Mouse (Mus musculus) lung, postnatal 0 days (tissue): ENCODE measurements around the gene Styxl1. TPM values are rescaled to one million over a fixed set of nuclear protein-coding genes. Genes with fewer than 3 reads are reported as not detected.

Experiments
- ATAC-seq: fragments of 200-750 bp; cut with Nextera tagmentation; 2 replicates; pipeline ENCODE4 v1.8.0; 2017; ENCODE audit warnings: moderate library complexity
- DNase-seq: peaks from one replicate; pipeline ENCODE4 v3.0.0-alpha.2; 2016; ENCODE audit warnings: low spot score
- H3K27ac ChIP-seq: fragments of 300-500 bp; sonication (generic); 2 replicates; pipeline ENCODE4 v1.5.1; 2014; ENCODE audit warnings: antibody characterized with exemption, mild to moderate bottlenecking, low read length, mixed read lengths
- H3K27me3 ChIP-seq: fragments of 300-500 bp; sonication (generic); replicated peaks from 2 replicates; pipeline ENCODE4 v1.6.1; 2014; ENCODE audit warnings: low read length, mixed read lengths; ENCODE audit not compliant: insufficient read depth
- H3K36me3 ChIP-seq: fragments of 300-500 bp; sonication (generic); 2 replicates; pipeline ENCODE4 v1.6.1; 2014; ENCODE audit warnings: low read length, mixed read lengths; ENCODE audit not compliant: insufficient read depth
- H3K4me1 ChIP-seq: fragments of 300-500 bp; sonication (generic); 2 replicates; pipeline ENCODE4 v1.6.1; 2014; ENCODE audit warnings: antibody characterized with exemption, low read depth, low read length, mixed read lengths; ENCODE audit not compliant: insufficient read depth
- H3K4me2 ChIP-seq: fragments of 300-500 bp; sonication (generic); replicated peaks from 2 replicates; pipeline ENCODE4 v1.6.1; 2014; ENCODE audit warnings: low read depth, mild to moderate bottlenecking, low read length, moderate library complexity, mixed read lengths
- H3K4me3 ChIP-seq: fragments of 300-500 bp; sonication (generic); 2 replicates; pipeline ENCODE4 v1.5.1; 2014; ENCODE audit warnings: low read depth, low read length
- H3K9ac ChIP-seq: fragments of 300-500 bp; sonication (generic); replicated peaks from 2 replicates; pipeline ENCODE4 v1.6.1; 2014; ENCODE audit warnings: low read depth, mild to moderate bottlenecking
- H3K9me3 ChIP-seq: fragments of 300-500 bp; sonication (generic); 2 replicates; pipeline ENCODE4 v1.6.1; 2016; ENCODE audit warnings: low read length, mixed read lengths
- CTCF ChIP-seq: IDR thresholded peaks from 2 replicates; pipeline ENCODE4 v1.5.1; 2016; ENCODE audit warnings: antibody characterized with exemption, mild to moderate bottlenecking
- EP300 ChIP-seq: IDR thresholded peaks from 2 replicates; pipeline ENCODE4 v1.6.1; 2016; ENCODE audit warnings: antibody characterized with exemption, mild to moderate bottlenecking, control low read depth
- WGBS: fragments of 180-500 bp; shearing (Covaris S2); extraction: QIAGEN DNeasy Blood & Tissue Kit; methylation state at CpG from one replicate; pipeline ENCODE4 v1.1.7; 2014; 5-methylcytosine and 5-hydroxymethylcytosine counted together
- microRNA-seq: library from miRNA; unstranded; fragments of <30 nt; microRNA quantifications from one replicate; pipeline ENCODE4, GENCODE M21; 2016
- polyA plus RNA-seq: library from polyadenylated mRNA; unstranded; fragments of >200 nt; fragmentation: Nextera tagmentation; extraction: Ambion mirVana; gene quantifications from 2 replicates; pipeline ENCODE4 v1.2.1, GENCODE M21; 2015

Styxl1 gene
- polyA plus RNA-seq, 1 experiment from 2014 or later = 1.7 TPM

GRCm38 (mm10) chr5:135702682-135703192, 75.4 kb downstream of the Styxl1 start:
- Histone ChIP-seq H3K4me3 (no peak overlapping the region), H3K4me2 (no peak overlapping the region), H3K36me3 (peaks cover 9% of the 10 kb centered on the region; the same call in 1 of the 2 replicates), H3K27me3 (no peaks in the 10 kb centered on the region), H3K4me1 (no peaks in the 10 kb centered on the region), H3K9me3 (no peaks in the 10 kb centered on the region), H3K9ac (no peak overlapping the region), H3K27ac (peak overlapping the region; percentile 66)
- WGBS = 22% methylated on average over 15 of the region's 15 CpGs
- TF ChIP-seq CTCF = peak; percentile 67
- TF ChIP-seq EP300 = peak; percentile 89
- ATAC-seq = peak; percentile 90
- DNase-seq = peak; percentile 96

- DNase-seq (no peak), ATAC-seq (no peak)
- WGBS = 59% methylated on average over 6 of the region's 6 CpGs
- Histone ChIP-seq H3K9me3 (no peaks in the 10 kb centered on the region), H3K4me3 (no peak overlapping the region), H3K4me1 (no peaks in the 10 kb centered on the region), H3K27ac (peak overlapping the region; percentile 66), H3K4me2 (no peak overlapping the region), H3K36me3 (peaks cover 9% of the 10 kb centered on the region; the same call in 1 of the 2 replicates), H3K9ac (no peak overlapping the region), H3K27me3 (no peaks in the 10 kb centered on the region)
- TF ChIP-seq CTCF (no peak), EP300 (no peak)
Measured at GRCm38 (mm10) chr5:135702190-135702589, 76.0 kb downstream of the Styxl1 start.

GRCm38 (mm10) chr5:135701601-135702000, 76.6 kb downstream of the Styxl1 start:
- no peak overlapping the region for H3K4me2 ChIP-seq
- TF ChIP-seq CTCF = no peak
- no peak for TF ChIP-seq EP300
- ATAC-seq (no peak), DNase-seq (no peak)
- H3K27me3 ChIP-seq = no peaks in the 10 kb centered on the region
- H3K4me1 ChIP-seq = no peaks in the 10 kb centered on the region
- H3K36me3 ChIP-seq = peaks cover 5% of the 10 kb centered on the region; the same call in 1 of the 2 replicates
- H3K9ac ChIP-seq = no peak overlapping the region
- no peaks in the 10 kb centered on the region for H3K9me3 ChIP-seq
- 99% methylated on average over 4 of the region's 4 CpGs for WGBS
- no peak overlapping the region for H3K27ac ChIP-seq
- no peak overlapping the region for H3K4me3 ChIP-seq

- H3K4me1 ChIP-seq = 0 out of 2 replicates have a peak, but pooled peaks cover 6% of the 10 kb centered on the region
- no peak overlapping the region for H3K4me3 ChIP-seq
- no peak overlapping the region for H3K4me2 ChIP-seq
- DNase-seq (peak; percentile 8), ATAC-seq (no peak)
- H3K9ac ChIP-seq = no peak overlapping the region
- 39% methylated on average over 5 of the region's 5 CpGs for WGBS
- TF ChIP-seq CTCF (no peak), EP300 (peak; percentile 30; the same call in 1 of the 2 replicates)
- H3K36me3 ChIP-seq = no peaks in the 10 kb centered on the region
- H3K27ac ChIP-seq = no peak overlapping the region
- no peaks in the 10 kb centered on the region for H3K27me3 ChIP-seq
- H3K9me3 ChIP-seq = no peaks in the 10 kb centered on the region
Measured at GRCm38 (mm10) chr5:135697711-135698111, 80.5 kb downstream of the Styxl1 start.

Small RNAs within 50 kb of the gene (microRNA-seq; reads per million reads assigned to microRNA genes)
- not detected for gene Mir7034

Other genes starting within 250 kb of the Styxl1 start
- gene Hip1, start 233.3 kb downstream of the Styxl1 start, polyA plus RNA-seq = 17.7 and 20.8 TPM in 2 replicates
- not detected in 2 replicates for gene Ccl26, start 214.8 kb downstream of the Styxl1 start, polyA plus RNA-seq
- gene Ccl24, start 205.3 kb downstream of the Styxl1 start, polyA plus RNA-seq = 0.71 and 0.84 TPM in 2 replicates
- gene Rhbdd2, start 145.8 kb downstream of the Styxl1 start, polyA plus RNA-seq = 24.7 and 25.8 TPM in 2 replicates
- 130 and 135 TPM in 2 replicates for gene Por, start 108.4 kb downstream of the Styxl1 start, polyA plus RNA-seq
- 44.0 and 45.2 TPM in 2 replicates for gene Tmem120a, start 33.9 kb downstream of the Styxl1 start, polyA plus RNA-seq
- gene Mdh2, start 95 bp upstream of the Styxl1 start, polyA plus RNA-seq = 281 and 302 TPM in 2 replicates
- gene Srrm3, start 28.5 kb upstream of the Styxl1 start, polyA plus RNA-seq = 0.05 TPM in 1 of 2 replicates, not detected in the other
- 198 and 248 TPM in 2 replicates for gene Hspb1, start 109.5 kb upstream of the Styxl1 start, polyA plus RNA-seq
- 75.5 and 87.5 TPM in 2 replicates for gene Ywhag, start 156.2 kb upstream of the Styxl1 start, polyA plus RNA-seq
- gene Ssc4d, start 196.1 kb upstream of the Styxl1 start, polyA plus RNA-seq = 1.8 and 2.5 TPM in 2 replicates
- 0.24 and 0.35 TPM in 2 replicates for gene Zp3, start 201.7 kb upstream of the Styxl1 start, polyA plus RNA-seq
- gene Dtx2, start 216.4 kb upstream of the Styxl1 start, polyA plus RNA-seq = 18.9 and 21.6 TPM in 2 replicates